Mouse (Mus musculus) embryonic facial prominence, embryonic 11.5 days (tissue): ENCODE data around the gene Olfr802. TPM values are rescaled to one million over a fixed set of nuclear protein-coding genes. Genes with fewer than 3 reads are reported as not detected.

Experiments used
- ATAC-seq: fragments of 200-750 bp; cut with Nextera tagmentation; replicated peaks from 2 replicates; pipeline ENCODE4 v1.8.0; 2017; ENCODE audit warnings: low read depth; ENCODE audit not compliant: insufficient number of reproducible peaks, low FRiP score, low TSS enrichment
- DNase-seq: peaks from one replicate; pipeline ENCODE4 v3.0.0-alpha.2; 2015; ENCODE audit warnings: low spot score
- H3K27ac ChIP-seq: fragments of 300-500 bp; sonication (generic); replicated peaks from 2 replicates; pipeline ENCODE4 v1.5.1; 2014; ENCODE audit warnings: mild to moderate bottlenecking, low read depth, low read length, control low read depth
- H3K27me3 ChIP-seq: fragments of 300-500 bp; sonication (generic); 2 replicates; pipeline ENCODE4 v1.6.1; 2014; ENCODE audit warnings: mild to moderate bottlenecking, low read length, moderate library complexity, mixed read lengths; ENCODE audit not compliant: control insufficient read depth, insufficient read depth
- H3K36me3 ChIP-seq: fragments of 300-500 bp; sonication (generic); replicated peaks from 2 replicates; pipeline ENCODE4 v1.6.1; 2014; ENCODE audit warnings: low read depth, mild to moderate bottlenecking, low read length, moderate library complexity, mixed read lengths; ENCODE audit not compliant: control insufficient read depth, insufficient read depth
- H3K4me1 ChIP-seq: fragments of 300-500 bp; sonication (generic); 2 replicates; pipeline ENCODE4 v1.6.1; 2014; ENCODE audit warnings: low read length, mixed read lengths; ENCODE audit not compliant: control insufficient read depth, insufficient read depth
- H3K4me2 ChIP-seq: fragments of 300-500 bp; sonication (generic); 2 replicates; pipeline ENCODE4 v1.6.1; 2014; ENCODE audit warnings: low read depth, mild to moderate bottlenecking, control low read depth, low read length, moderate library complexity
- H3K4me3 ChIP-seq: fragments of 300-500 bp; sonication (generic); 2 replicates; pipeline ENCODE4 v1.5.1; 2014; ENCODE audit warnings: low read depth, low read length, control low read depth
- H3K9ac ChIP-seq: fragments of 300-500 bp; sonication (generic); replicated peaks from 2 replicates; pipeline ENCODE4 v1.6.1; 2014; ENCODE audit warnings: mild to moderate bottlenecking, control low read depth, low read length
- H3K9me3 ChIP-seq: fragments of 300-500 bp; sonication (generic); replicated peaks from 2 replicates; pipeline ENCODE4 v1.6.1; 2016; ENCODE audit warnings: mild to moderate bottlenecking, low read length, inconsistent platforms, mixed read lengths; ENCODE audit not compliant: control insufficient read depth
- WGBS: fragments of 180-500 bp; shearing (Covaris S2); extraction: QIAGEN DNeasy Blood & Tissue Kit; methylation state at CpG from one replicate; pipeline ENCODE4 v1.1.7; 2014; 5-methylcytosine and 5-hydroxymethylcytosine counted together
- microRNA-seq: library from miRNA; unstranded; fragments of <30 nt; microRNA quantifications from one replicate; pipeline ENCODE4, GENCODE M21; 2016; ENCODE audit warnings: borderline number of aligned reads
- polyA plus RNA-seq: library from polyadenylated mRNA; unstranded; fragments of >200 nt; fragmentation: Nextera tagmentation; extraction: Ambion mirVana; gene quantifications from 2 replicates; pipeline ENCODE4 v1.2.1, GENCODE M21; 2014

Gene Olfr802
- polyA plus RNA-seq, 1 experiment from 2014 or later, result not detected

DNA sequence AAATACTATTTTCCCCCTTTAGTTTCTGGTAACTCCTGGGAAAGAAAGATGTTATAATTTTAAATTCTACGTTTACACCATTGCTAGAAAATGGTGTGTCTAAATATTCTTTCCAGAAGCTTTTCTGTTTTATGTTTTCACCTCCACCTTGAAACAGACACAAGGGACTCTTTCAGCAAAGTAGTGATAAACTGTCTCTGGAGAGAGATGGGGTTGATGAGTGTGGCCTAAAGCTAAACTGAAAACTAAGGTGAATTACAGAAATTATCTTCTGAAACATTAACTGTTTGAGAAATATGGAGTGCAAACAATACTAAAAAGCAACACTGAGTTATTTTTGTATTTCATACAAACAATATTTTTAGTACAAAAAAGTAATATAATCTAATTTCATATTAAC is 60.1 kb downstream of the Olfr802 start, which contains the start of gene Olfr798:
TSS of gene Olfr798 (minus strand) at position 101 of the 400 bp plus-strand sequence.
- Histone ChIP-seq H3K9me3 (no peaks in the 10 kb centered on the region), H3K4me1 (no peaks in the 10 kb centered on the region), H3K9ac (no peak within 1 kb of the TSS), H3K27me3 (no peaks in the 10 kb centered on the region), H3K4me3 (no peak within 1 kb of the TSS), H3K27ac (no peak within 1 kb of the TSS), H3K36me3 (no peaks in the 10 kb centered on the region), H3K4me2 (no peak within 1 kb of the TSS)
- ATAC-seq, result no peak
- WGBS, result 79% methylated on average over 1 of the region's 1 CpGs
- DNase-seq, result no peak

Small RNA genes within 50 kb of the gene (microRNA-seq; reads per million reads assigned to microRNA genes)
- not detected for gene Gm24485

Other genes starting within 250 kb of the Olfr802 start
- not detected in 2 replicates for gene Olfr787, start 226.3 kb downstream of the Olfr802 start, polyA plus RNA-seq
- gene Olfr788, start 217.2 kb downstream of the Olfr802 start, polyA plus RNA-seq, result not detected in 2 replicates
- gene Olfr789, start 203.4 kb downstream of the Olfr802 start, polyA plus RNA-seq, result not detected in 2 replicates
- gene Olfr790, start 189.7 kb downstream of the Olfr802 start, polyA plus RNA-seq, result not detected in 2 replicates
- gene Olfr791, start 166.4 kb downstream of the Olfr802 start, polyA plus RNA-seq, result not detected in 2 replicates
- gene Olfr792, start 149.0 kb downstream of the Olfr802 start, polyA plus RNA-seq, result not detected in 2 replicates
- not detected in 2 replicates for gene Olfr794, start 120.5 kb downstream of the Olfr802 start, polyA plus RNA-seq
- gene Olfr796, start 75.6 kb downstream of the Olfr802 start, polyA plus RNA-seq, result not detected in 2 replicates
- gene Olfr798, start 60.2 kb downstream of the Olfr802 start, polyA plus RNA-seq, result not detected in 2 replicates
- not detected in 2 replicates for gene Olfr799, start 50.7 kb downstream of the Olfr802 start, polyA plus RNA-seq
- gene Olfr800, start 30.5 kb downstream of the Olfr802 start, polyA plus RNA-seq, result not detected in 2 replicates
- not detected in 2 replicates for gene Olfr801, start 14.3 kb downstream of the Olfr802 start, polyA plus RNA-seq
- not detected in 2 replicates for gene Olfr803, start 6.1 kb upstream of the Olfr802 start, polyA plus RNA-seq
- gene Olfr804, start 15.0 kb upstream of the Olfr802 start, polyA plus RNA-seq, result not detected in 2 replicates
- not detected in 2 replicates for gene Olfr805, start 41.2 kb upstream of the Olfr802 start, polyA plus RNA-seq
- not detected in 2 replicates for gene Olfr806, start 53.8 kb upstream of the Olfr802 start, polyA plus RNA-seq
- not detected in 2 replicates for gene Olfr807, start 69.6 kb upstream of the Olfr802 start, polyA plus RNA-seq
- not detected in 2 replicates for gene Olfr808, start 77.3 kb upstream of the Olfr802 start, polyA plus RNA-seq
- not detected in 2 replicates for gene Olfr809, start 86.5 kb upstream of the Olfr802 start, polyA plus RNA-seq
- not detected in 2 replicates for gene Olfr810, start 106.7 kb upstream of the Olfr802 start, polyA plus RNA-seq
- gene Olfr811, start 116.2 kb upstream of the Olfr802 start, polyA plus RNA-seq, result not detected in 2 replicates
- not detected in 2 replicates for gene Olfr812, start 157.9 kb upstream of the Olfr802 start, polyA plus RNA-seq
- not detected in 2 replicates for gene Olfr813, start 167.2 kb upstream of the Olfr802 start, polyA plus RNA-seq
- gene Olfr814, start 191.7 kb upstream of the Olfr802 start, polyA plus RNA-seq, result not detected in 2 replicates
- gene Olfr815, start 217.7 kb upstream of the Olfr802 start, polyA plus RNA-seq, result not detected in 2 replicates
- not detected in 2 replicates for gene Olfr816, start 227.4 kb upstream of the Olfr802 start, polyA plus RNA-seq